Mouse (Mus musculus) limb, embryonic 14.5 days (tissue): ENCODE results near the gene Cntn2. TPM values are rescaled to one million over a fixed set of nuclear protein-coding genes. Genes with fewer than 3 reads are reported as not detected.

Source experiments
- ATAC-seq: fragments of 200-750 bp; cut with Nextera tagmentation; 2 replicates; pipeline ENCODE4 v1.8.0; 2017; ENCODE audit warnings: low read depth, moderate number of reproducible peaks, moderate TSS enrichment; ENCODE audit not compliant: low FRiP score
- DNase-seq: peaks from one replicate; pipeline ENCODE4 v3.0.0-alpha.2; 2015; ENCODE audit warnings: low spot score
- H3K27ac ChIP-seq: fragments of 300-500 bp; sonication (generic); replicated peaks from 2 replicates; pipeline ENCODE4 v1.5.1; 2014; ENCODE audit warnings: low read depth, mild to moderate bottlenecking, low read length, moderate library complexity, mixed read lengths
- H3K27me3 ChIP-seq: fragments of 300-500 bp; sonication (generic); 2 replicates; pipeline ENCODE4 v1.6.1; 2014; ENCODE audit warnings: low read length, mixed read lengths; ENCODE audit not compliant: control insufficient read depth, insufficient read depth
- H3K36me3 ChIP-seq: fragments of 300-500 bp; sonication (generic); 2 replicates; pipeline ENCODE4 v1.6.1; 2014; ENCODE audit warnings: mild to moderate bottlenecking, low read length, moderate library complexity, mixed read lengths; ENCODE audit not compliant: control insufficient read depth, insufficient read depth
- H3K4me1 ChIP-seq: fragments of 300-500 bp; sonication (generic); 2 replicates; pipeline ENCODE4 v1.6.1; 2014; ENCODE audit warnings: antibody characterized with exemption, low read length, mixed read lengths; ENCODE audit not compliant: control insufficient read depth, insufficient read depth
- H3K4me2 ChIP-seq: fragments of 300-500 bp; sonication (generic); replicated peaks from 2 replicates; pipeline ENCODE4 v1.6.1; 2014; ENCODE audit warnings: low read depth, mild to moderate bottlenecking, low read length, moderate library complexity; ENCODE audit not compliant: severe bottlenecking
- H3K4me3 ChIP-seq: fragments of 300-500 bp; sonication (generic); replicated peaks from 2 replicates; pipeline ENCODE4 v1.5.1; 2014; ENCODE audit warnings: low read length
- H3K9ac ChIP-seq: fragments of 300-500 bp; sonication (generic); 2 replicates; pipeline ENCODE4 v1.6.1; 2014; ENCODE audit warnings: mild to moderate bottlenecking, low read depth, low read length, moderate library complexity; ENCODE audit not compliant: severe bottlenecking
- H3K9me3 ChIP-seq: fragments of 300-500 bp; sonication (generic); 2 replicates; pipeline ENCODE4 v1.6.1; 2016; ENCODE audit warnings: low read length; ENCODE audit not compliant: control insufficient read depth
- POLR2A ChIP-seq: fragments of 200-500 bp; IDR thresholded peaks from 2 replicates; pipeline ENCODE4 v1.8.0; 2012; ENCODE audit warnings: inconsistent platforms, mild to moderate bottlenecking, moderate library complexity, borderline replicate concordance; ENCODE audit not compliant: insufficient read depth, insufficient read length; ENCODE audit errors: extremely low read depth
- WGBS: fragments of 180-500 bp; shearing (Covaris S2); extraction: QIAGEN DNeasy Blood & Tissue Kit; methylation state at CpG from one replicate; pipeline ENCODE4 v1.1.7; 2014; 5-methylcytosine and 5-hydroxymethylcytosine counted together
- polyA plus RNA-seq, 2 experiments: library from polyadenylated mRNA; depleted of rRNA in 1 of 2; stranded (reverse) in 1 of 2; unstranded in 1 of 2; fragments of >200 nt; fragmentation: Nextera tagmentation in 1 of 2; extraction: Ambion mirVana in 1 of 2; gene quantifications; 2 replicates each; pipeline versions ENCODE4 v1.2.1 to v1.2.3; 2012 to 2014

The Cntn2 gene
- polyA plus RNA-seq, 2 experiments = 0.84 to 1.1 TPM

- no peak overlapping the region for H3K4me3 ChIP-seq
- no peak overlapping the region for H3K4me2 ChIP-seq
- H3K4me1 ChIP-seq = no peaks in the 10 kb centered on the region
- no peaks in the 10 kb centered on the region for H3K27me3 ChIP-seq
- TF ChIP-seq POLR2A = no peak
- no peaks in the 10 kb centered on the region for H3K36me3 ChIP-seq
- 82% methylated on average over 18 of the region's 18 CpGs for WGBS
- H3K9ac ChIP-seq = no peak overlapping the region
- no peaks in the 10 kb centered on the region for H3K9me3 ChIP-seq
- ATAC-seq (no peak), DNase-seq (no peak)
- no peak overlapping the region for H3K27ac ChIP-seq
These were observed 40.0 kb upstream of the Cntn2 start for GRCm38 (mm10) chr1:132582998-132583604.

- WGBS = 59% methylated on average over 14 of the region's 14 CpGs
- Histone ChIP-seq H3K9ac (no peak overlapping the region), H3K27me3 (no peaks in the 10 kb centered on the region), H3K4me2 (no peak overlapping the region), H3K4me1 (no peaks in the 10 kb centered on the region), H3K27ac (no peak overlapping the region), H3K4me3 (no peak overlapping the region), H3K9me3 (no peaks in the 10 kb centered on the region), H3K36me3 (no peaks in the 10 kb centered on the region)
- ATAC-seq (no peak), DNase-seq (no peak)
- no peak for TF ChIP-seq POLR2A
These were observed 39.1 kb upstream of the Cntn2 start for GRCm38 (mm10) chr1:132581845-132582839.

DNA sequence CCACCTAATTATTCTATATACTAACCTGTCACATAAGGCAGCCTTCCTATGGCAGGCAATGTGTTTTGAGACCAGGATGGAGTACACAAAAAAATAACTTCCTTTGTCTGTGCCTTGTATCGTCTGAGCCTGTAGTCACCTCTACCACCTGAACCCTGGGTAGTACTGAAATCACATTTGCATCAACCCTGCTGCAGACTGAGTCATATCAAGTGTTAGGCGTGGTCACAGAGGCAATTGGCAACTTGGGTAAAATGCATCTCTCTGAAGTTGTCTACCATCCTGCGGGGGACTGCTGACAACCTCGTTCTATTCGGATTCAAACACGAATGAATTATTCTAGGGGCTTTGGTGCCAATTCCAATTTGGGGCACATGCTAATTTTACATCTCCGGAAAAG lies 37.0 kb upstream of the Cntn2 start:
- no peak for TF ChIP-seq POLR2A
- H3K27me3 ChIP-seq = no peaks in the 10 kb centered on the region
- no peaks in the 10 kb centered on the region for H3K9me3 ChIP-seq
- DNase-seq = no peak
- 93% methylated on average over 7 of the region's 7 CpGs for WGBS
- H3K4me1 ChIP-seq = no peaks in the 10 kb centered on the region
- H3K4me3 ChIP-seq = no peak overlapping the region
- no peak overlapping the region for H3K4me2 ChIP-seq
- ATAC-seq = no peak
- no peak overlapping the region for H3K9ac ChIP-seq
- no peaks in the 10 kb centered on the region for H3K36me3 ChIP-seq
- no peak overlapping the region for H3K27ac ChIP-seq

- H3K9me3 ChIP-seq = no peaks in the 10 kb centered on the region
- H3K4me3 ChIP-seq = no peak overlapping the region
- 88% methylated on average over 8 of the region's 8 CpGs for WGBS
- no peak for DNase-seq
- H3K27ac ChIP-seq = no peak overlapping the region
- no peaks in the 10 kb centered on the region for H3K27me3 ChIP-seq
- no peak overlapping the region for H3K9ac ChIP-seq
- H3K4me1 ChIP-seq = no peaks in the 10 kb centered on the region
- TF ChIP-seq POLR2A = no peak
- ATAC-seq = no peak
- H3K4me2 ChIP-seq = no peak overlapping the region
- no peaks in the 10 kb centered on the region for H3K36me3 ChIP-seq
These were observed 33.8 kb upstream of the Cntn2 start for GRCm38 (mm10) chr1:132576845-132577244.

- Histone ChIP-seq H3K4me2 (no peak overlapping the region), H3K9me3 (no peaks in the 10 kb centered on the region), H3K27me3 (no peaks in the 10 kb centered on the region), H3K4me1 (no peaks in the 10 kb centered on the region), H3K9ac (no peak overlapping the region), H3K27ac (no peak overlapping the region), H3K4me3 (no peak overlapping the region), H3K36me3 (no peaks in the 10 kb centered on the region)
- TF ChIP-seq POLR2A = no peak
- WGBS = 85% methylated on average over 7 of the region's 7 CpGs
- no peak for ATAC-seq
- no peak for DNase-seq
These were observed 29.8 kb upstream of the Cntn2 start for GRCm38 (mm10) chr1:132572851-132573250.
